Mouse (Mus musculus): ENCODE results near the gene Nutf2-ps1.

Gene Nutf2-ps1

DNA sequence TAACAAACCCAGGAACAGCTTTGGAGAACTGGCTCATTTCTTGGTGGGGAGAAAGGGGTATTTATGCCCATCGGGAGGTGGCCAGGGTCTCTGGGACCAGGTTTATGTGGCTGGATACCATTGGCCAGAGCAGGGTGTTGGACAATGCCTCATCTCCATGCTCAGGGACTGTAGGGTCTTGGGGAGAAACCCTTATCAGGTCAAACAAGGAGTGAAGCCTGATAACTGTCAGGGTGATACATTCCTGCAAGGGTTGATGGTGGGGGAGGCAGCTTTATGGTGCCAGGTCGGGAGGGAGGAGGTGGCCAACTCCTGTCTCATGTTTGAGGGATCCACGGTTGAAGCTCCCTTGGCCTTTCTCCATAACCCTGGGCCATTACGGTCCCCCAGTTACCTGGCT is 17.8 kb downstream of the Nutf2-ps1 start:
- DNase-seq (ENCODE audit: low spot score) = no peak

DNA sequence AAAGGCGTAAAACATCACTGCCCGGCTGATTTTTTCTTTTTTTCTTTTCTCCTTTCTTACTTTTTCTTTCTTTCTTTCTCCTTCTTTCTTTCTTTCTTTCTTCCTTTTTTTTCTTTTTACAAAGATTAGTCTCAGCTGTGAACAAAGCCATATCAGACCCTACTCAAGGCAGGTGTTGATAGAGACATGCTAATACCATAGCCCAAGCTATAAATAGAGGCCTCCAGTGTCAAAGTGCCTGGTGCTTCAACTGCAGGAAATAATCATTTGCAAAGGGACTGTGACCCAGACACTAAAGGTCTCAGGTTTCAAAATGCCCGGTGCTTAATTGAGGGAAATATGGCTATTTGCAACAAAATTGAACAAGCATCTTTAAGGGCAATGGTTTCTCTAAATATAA is 20.3 kb downstream of the Nutf2-ps1 start:
- no peak for DNase-seq (ENCODE audit: low spot score)

- no peak for DNase-seq (ENCODE audit: low spot score)
These were observed 21.0 kb downstream of the Nutf2-ps1 start for GRCm38 (mm10) chr19:53567864-53568263.

DNA sequence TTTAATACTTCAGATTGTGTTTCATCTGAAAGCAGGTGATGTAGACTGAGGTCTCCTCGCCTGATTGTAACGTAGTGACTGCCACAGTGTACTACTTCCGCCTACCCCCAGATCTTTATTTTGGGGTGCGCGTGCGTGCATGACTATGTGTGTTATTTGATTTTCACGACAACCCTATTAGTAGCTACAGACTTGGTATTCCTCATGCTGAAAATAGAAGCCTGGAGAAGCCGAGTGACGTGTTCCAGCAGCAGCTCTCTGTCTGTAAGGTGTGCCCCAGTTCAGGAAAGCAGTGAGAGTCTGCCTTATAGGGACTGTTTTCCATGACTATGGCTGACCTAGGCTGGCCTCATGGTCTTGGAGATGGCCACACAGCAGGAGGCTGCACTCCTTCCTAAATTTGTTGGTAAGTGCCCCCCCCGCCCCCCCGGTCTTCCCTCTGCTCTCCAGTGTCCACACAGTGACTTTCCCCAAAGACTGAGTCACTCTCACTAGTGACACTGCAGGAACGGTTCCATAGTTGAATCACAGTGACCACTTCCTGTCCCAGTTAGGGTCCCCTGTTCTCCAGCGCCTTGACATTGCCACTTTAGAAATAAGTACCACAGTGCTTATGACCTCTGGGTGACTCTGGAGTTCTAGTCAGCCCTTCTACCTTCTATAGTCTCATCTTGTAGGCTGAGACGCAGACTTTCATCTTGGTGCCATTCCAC is 23.1 kb downstream of the Nutf2-ps1 start:
- no peak for DNase-seq (ENCODE audit: low spot score)

DNA sequence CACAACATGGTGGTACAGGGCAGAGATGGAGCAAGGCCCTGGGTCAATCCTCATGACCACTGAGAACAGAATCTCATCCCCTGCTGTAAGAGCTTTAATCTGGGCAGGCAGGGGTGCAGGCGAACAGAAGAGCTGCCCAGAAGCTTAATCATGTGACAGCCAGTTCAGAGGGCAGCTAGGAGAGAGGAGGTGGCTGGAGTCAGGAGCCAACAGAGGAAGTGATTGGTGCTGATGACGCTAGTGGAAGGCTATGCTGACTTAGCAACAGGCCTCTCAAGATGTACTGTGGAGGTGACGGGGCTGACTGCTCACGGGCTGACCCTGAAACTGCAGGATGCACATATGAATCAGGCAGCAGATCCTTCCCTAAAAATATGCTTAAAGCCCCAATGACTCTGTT is 24.7 kb downstream of the Nutf2-ps1 start:
- DNase-seq (ENCODE audit: low spot score) = no peak

DNA sequence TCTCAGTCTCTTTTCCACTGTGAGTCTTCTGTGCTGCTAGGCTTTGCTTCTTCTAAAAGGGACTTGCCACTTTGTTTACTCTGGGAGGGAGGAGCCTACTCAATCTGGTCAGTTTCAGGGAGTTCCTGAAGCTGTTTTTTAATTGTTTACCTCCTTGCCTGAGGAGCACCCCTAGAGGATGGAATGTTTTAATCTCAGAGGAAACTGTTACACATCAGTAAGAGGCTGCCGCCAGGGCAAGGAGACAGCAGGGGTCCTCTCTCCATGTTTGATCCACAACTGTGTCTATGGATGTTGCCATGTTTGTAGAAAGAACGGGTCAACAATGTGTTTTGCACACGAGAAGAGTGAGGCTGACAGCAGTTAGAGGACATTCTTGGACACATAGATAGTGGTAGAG is 28.4 kb downstream of the Nutf2-ps1 start:
- no peak for DNase-seq (ENCODE audit: low spot score)

DNA sequence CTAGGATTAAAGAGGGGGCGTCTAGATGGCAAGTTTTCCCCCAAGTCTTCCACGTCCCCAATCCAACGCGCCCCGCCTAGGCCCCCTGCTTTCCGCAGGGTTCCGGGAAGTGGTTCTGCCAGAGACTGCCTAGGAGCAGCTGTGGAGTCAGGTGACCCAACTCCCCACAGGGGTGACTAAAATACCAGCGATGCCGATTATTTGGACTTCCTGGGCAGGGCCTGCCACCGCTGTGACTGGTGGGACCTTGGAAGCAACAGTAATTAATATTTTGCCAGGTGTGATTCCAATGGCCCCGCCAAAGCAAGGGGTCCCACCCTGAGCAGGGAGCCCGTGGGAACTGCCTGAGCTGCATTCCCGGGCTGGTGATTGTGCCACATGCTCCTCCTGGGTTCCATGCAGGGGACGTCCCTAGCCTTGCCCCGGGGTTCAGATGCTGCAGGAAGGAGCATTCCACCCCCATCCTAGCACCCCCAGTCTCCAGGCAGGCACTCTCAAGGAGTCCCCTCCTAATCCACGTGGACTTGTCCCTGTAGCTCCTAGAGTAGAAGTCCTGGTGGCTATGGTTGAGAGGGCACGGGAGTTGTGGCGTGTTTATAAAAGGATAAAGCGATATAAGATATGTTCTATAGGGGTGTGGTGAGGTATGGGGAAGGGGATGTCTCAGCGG is 31.5 kb downstream of the Nutf2-ps1 start:
- no peak for DNase-seq (ENCODE audit: low spot score)

GRCm38 (mm10) chr19:53556841-53557240 is 32.0 kb downstream of the Nutf2-ps1 start:
- no peak for DNase-seq (ENCODE audit: low spot score)

- no peak for DNase-seq (ENCODE audit: low spot score)
These were observed 33.8 kb downstream of the Nutf2-ps1 start for GRCm38 (mm10) chr19:53554981-53555616.

- DNase-seq (ENCODE audit: low spot score) = no peak
These were observed 34.5 kb downstream of the Nutf2-ps1 start for GRCm38 (mm10) chr19:53554402-53554801.

- no peak for DNase-seq (ENCODE audit: low spot score)
These were observed 36.1 kb downstream of the Nutf2-ps1 start for GRCm38 (mm10) chr19:53552795-53553194.

- DNase-seq (ENCODE audit: low spot score) = no peak
These were observed 36.6 kb downstream of the Nutf2-ps1 start for GRCm38 (mm10) chr19:53552216-53552786.

DNA sequence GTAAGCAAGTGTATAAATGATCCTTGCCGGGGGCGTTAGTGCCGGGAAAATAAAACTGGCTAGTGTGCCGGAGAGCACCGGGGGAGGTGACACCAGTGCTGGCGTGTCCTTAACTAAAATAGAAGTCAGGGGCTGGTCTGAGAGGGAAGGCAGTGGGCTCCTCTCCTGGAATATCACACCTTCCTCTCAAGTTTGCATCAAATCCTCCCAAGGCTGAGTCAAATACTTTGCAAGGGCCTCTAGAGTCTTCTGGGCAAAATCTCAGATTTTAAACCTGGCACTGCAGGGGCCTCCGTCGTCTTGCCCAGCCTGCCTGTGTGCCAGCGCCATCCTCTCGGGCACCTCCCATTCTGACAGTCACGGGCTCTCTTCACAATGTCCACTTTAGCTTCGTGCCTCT is 37.9 kb downstream of the Nutf2-ps1 start:
- no peak for DNase-seq (ENCODE audit: low spot score)

- DNase-seq (ENCODE audit: low spot score) = no peak
These were observed 41.3 kb downstream of the Nutf2-ps1 start for GRCm38 (mm10) chr19:53547597-53547996.

GRCm38 (mm10) chr19:53544923-53545561 is 43.8 kb downstream of the Nutf2-ps1 start:
- DNase-seq (ENCODE audit: low spot score) = no peak

DNA sequence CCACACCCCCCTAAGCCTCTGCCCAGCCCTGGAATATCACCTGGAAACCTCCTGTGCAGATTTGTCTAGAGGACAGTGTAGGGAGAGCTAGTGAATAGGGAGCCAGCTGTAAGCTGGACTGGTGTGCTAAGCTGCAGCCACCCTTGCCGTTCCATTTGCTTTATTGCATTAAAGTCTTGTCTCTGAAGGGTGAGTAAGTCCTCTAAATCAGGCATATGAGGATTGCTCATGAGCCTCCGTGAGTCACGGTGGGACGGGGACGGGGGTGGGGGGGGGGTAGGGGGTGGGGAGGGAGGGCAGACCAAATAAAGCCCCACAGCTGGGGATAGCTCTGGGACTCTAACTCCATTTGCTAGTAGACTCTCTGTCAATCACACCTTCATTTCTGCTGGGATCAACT is 45.3 kb downstream of the Nutf2-ps1 start:
- no peak for DNase-seq (ENCODE audit: low spot score)

DNA sequence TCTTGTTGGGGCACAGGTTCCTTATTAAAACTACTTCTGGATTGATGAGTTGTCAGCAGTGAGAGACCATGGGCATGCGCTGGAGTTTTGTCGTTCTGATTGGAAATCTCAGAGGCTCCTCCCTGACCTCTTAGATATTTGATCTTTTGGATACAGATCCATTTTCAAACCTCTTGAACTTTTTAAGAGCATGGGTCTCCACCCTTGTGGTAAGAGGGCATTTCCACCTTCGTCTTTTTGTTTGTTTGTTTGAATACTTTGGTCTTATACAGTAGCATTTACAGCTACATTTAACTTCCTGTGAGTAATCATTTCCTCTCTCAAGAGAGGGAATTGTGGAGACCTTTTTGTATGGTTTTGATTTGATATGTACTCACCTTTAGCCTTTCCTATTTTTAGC is 49.6 kb downstream of the Nutf2-ps1 start:
- DNase-seq (ENCODE audit: low spot score) = no peak

DNA sequence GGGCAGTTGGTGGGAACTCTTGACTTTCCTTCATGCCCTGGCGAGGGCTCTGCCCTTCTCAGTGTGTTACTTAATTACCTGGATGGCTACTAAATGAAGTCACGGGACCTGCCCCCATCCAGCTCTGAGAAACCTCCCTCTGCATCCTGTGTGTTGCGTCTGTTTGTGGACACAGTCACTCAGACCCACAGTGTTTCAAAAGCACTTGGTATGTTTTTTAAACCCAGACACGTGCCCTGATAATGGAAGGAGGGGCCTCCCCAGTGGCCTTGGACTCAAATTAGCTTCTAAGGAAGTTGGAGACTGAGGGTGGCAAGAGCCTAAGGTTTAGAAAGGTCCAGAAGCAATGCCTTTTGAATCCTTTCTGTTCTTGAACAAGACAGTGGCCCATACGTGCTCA is 50.1 kb downstream of the Nutf2-ps1 start:
- DNase-seq (ENCODE audit: low spot score) = no peak

Data from ovary, postnatal 10 days (tissue).